Mouse (Mus musculus): ENCODE data around the gene 6030498E09Rik.

6030498E09Rik gene

GRCm38 (mm10) chrX:38772478-38772877 lies at the start of gene 6030498E09Rik:
Gene 6030498E09Rik (plus strand): TSS chrX:38772671.
- CTCF ChIA-PET = no interaction called here

GRCm38 (mm10) chrX:38730081-38730480 lies 42.4 kb upstream of the 6030498E09Rik start:
- CTCF ChIA-PET = no interaction called here

- CTCF ChIA-PET = no interaction called here
These were observed 41.8 kb upstream of the 6030498E09Rik start for GRCm38 (mm10) chrX:38730639-38731038.

GRCm38 (mm10) chrX:38733683-38734082 lies 38.8 kb upstream of the 6030498E09Rik start:
- CTCF ChIA-PET = no interaction called here

GRCm38 (mm10) chrX:38734916-38735880 lies 37.3 kb upstream of the 6030498E09Rik start:
- CTCF ChIA-PET = no interaction called here

- CTCF ChIA-PET = no interaction called here
These were observed 1.0 kb upstream of the 6030498E09Rik start for GRCm38 (mm10) chrX:38771453-38771852.

GRCm38 (mm10) chrX:38771886-38772285 lies 585 bp upstream of the 6030498E09Rik start:
- CTCF ChIA-PET = no interaction called here

GRCm38 (mm10) chrX:38794373-38794772 lies 21.9 kb downstream of the 6030498E09Rik start:
- CTCF ChIA-PET = no interaction called here

- CTCF ChIA-PET = no interaction called here
These were observed 41.5 kb downstream of the 6030498E09Rik start for GRCm38 (mm10) chrX:38813934-38814333.

- CTCF ChIA-PET = no interaction called here
These were observed 44.4 kb downstream of the 6030498E09Rik start for GRCm38 (mm10) chrX:38816841-38817240.

GRCm38 (mm10) chrX:38958571-38958970 lies 186.1 kb downstream of the 6030498E09Rik start:
- CTCF ChIA-PET = no interaction called here

- CTCF ChIA-PET = no interaction called here
These were observed 223.8 kb downstream of the 6030498E09Rik start for GRCm38 (mm10) chrX:38996265-38996664.

Measured in spleen, embryonic (tissue).